Mouse (Mus musculus) kidney, postnatal 14 days (tissue): ENCODE measurements around the gene Calcr.
"Not testable (repeated sequence)": the region's sequence is repeated elsewhere in the genome, so short reads cannot be mapped to it uniquely, and the experiment has no call there.

ENCODE experiments used
- DNase-seq: peaks from one replicate; pipeline ENCODE4 v3.0.0; 2022; ENCODE audit warnings: mixed read lengths

Calcr gene

GRCm38 (mm10) chr6:3764230-3764764 lies at the start of gene Calcr:
Gene Calcr, minus strand, starts transcription at chr6:3764714.
- peak; percentile 10 for DNase-seq

- no peak for DNase-seq
These were observed 3.0 kb upstream of the Calcr start for GRCm38 (mm10) chr6:3767485-3767884.

GRCm38 (mm10) chr6:3763171-3763967 lies 1.1 kb downstream of the Calcr start:
- peak; percentile 7 for DNase-seq

DNA sequence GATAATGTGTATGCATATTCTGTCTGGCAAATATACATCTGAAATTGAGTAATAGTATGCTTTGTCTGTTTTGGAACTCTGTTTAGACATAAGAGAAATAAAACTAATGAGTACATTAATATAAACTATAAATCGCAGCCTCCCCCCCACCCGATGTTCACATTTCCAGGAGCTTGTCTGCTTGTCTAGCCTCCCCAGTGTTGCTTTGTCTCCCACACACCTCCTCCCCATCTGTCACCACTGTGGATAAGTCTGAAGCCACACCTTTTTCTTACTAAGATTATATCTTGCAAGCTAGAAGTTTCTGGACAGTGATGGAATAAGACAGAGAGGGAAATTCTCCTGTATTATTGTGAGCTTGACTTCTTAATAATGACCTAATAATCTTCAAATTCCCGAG lies 12.9 kb downstream of the Calcr start:
- DNase-seq, result no peak

DNA sequence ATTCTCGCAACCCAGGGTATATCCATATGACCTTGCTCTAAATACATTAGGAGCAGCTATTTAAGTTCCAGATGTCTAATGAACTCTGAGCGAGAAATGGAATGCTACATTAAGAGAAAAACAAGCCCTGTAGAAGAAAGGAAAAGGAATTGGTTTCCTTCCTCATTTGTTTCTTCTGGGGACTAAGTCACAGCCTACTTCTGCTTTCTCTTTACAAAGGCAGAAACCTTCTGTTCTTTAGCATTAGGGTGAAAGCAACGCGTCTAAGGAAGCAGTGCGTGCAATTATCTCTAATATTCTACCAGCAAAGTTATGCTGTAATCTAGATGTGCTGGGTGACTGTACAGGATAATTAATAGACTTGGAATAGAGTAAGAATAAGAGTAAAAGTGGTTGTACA lies 14.9 kb downstream of the Calcr start:
- no peak for DNase-seq

DNA sequence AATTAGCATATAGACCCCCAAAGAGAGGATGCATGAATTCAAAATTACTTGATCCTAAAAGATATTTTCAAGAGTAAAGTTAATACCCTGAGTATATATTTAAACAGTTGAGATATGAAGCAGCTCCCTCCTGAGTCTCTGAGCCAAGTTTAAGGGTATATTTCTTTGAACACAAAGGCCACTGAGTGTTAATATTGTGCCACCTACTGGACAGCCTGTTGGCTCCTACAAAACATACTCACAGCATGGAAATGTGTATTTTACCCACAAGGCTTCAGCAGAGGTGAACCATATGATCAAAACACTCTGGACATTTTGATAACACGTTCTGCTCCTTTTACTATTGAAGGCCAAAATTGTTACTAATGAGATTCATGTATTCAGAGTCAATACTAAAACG lies 19.0 kb downstream of the Calcr start:
- no peak for DNase-seq

DNA sequence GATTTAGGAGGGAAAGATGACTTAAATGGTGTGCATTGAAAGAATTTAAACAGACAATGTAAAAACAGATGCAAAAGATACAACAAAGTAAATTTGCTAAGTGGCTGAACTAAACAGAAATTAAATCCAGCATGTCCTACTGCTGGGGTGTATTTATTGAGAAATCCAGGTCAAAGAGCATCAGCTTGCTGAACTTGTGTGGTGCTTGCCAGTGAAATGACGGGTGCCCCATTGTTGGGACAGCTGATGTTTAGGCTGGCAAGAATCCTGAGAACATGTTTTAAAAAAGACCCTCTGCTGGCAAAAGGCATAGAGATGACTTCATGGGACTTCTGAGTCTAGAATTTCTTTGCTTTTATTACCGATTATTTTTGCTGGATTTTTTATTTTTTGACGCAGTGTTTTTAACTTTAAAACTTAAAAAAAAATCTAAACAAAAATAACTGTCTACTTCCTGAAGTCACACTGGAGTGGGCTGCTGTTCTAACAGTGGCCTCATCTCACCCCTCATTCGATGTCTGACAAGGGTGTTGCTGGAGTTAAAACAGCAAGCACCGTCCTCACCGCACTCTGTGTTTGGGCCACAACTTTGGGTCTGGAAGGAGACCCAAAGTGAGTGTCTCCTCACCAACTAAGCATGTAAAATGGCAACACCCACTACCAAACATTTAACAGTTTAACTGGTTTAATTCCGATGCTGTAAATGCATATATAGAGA lies 22.4 kb downstream of the Calcr start:
- no peak for DNase-seq

GRCm38 (mm10) chr6:3741296-3741695 lies 23.2 kb downstream of the Calcr start:
- no peak for DNase-seq

DNA sequence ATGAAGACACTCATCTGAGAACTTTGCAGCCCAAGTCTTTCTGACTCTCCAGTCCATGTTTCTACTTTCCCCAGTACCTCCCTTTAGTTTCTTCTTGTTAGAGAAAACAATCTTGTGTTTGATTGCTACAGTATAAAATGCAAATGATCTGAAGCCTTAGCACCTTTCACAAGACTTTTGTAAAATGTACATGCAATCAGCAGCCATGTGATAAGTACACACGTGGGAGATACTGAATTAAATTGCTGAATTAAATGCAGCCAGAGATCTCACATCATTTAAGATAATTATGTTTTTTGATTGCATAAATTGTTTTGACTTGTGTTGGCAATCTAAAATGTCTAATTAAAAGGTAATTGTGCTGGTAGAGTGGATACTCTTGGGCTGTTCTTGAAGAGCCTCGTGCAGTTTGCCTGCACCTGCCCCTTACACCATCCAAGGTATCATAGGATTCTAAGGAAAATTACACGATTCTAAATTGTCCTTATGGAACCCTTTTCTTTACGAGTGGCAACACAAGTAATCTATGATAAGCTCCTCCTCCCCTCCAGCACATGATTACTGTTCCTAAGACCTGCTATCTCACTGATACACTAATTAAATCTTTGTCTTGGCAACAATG lies 34.2 kb downstream of the Calcr start:
- no peak for DNase-seq

GRCm38 (mm10) chr6:3688087-3688642 lies 76.3 kb downstream of the Calcr start:
- no peak for DNase-seq

DNA sequence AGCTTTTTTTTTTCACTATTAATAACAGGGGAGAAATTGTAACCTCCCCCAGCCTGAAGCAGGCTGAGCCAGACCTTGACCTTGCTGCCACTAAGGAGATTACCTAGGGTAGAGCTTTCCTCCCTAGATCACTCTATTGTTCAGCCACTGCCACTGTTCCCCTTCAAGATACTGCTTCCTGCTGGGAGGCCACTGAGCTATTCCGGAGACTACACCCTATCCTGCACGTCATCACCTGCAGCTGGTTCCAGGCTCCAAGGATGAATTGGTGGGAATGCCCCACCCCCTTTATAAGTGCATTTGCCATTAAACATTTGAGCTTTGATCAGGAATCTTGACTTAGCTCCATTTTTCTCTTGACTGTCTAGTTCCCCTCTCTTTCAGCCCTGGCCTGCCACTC lies 86.2 kb downstream of the Calcr start:
- DNase-seq, result not testable (repeated sequence)

DNA sequence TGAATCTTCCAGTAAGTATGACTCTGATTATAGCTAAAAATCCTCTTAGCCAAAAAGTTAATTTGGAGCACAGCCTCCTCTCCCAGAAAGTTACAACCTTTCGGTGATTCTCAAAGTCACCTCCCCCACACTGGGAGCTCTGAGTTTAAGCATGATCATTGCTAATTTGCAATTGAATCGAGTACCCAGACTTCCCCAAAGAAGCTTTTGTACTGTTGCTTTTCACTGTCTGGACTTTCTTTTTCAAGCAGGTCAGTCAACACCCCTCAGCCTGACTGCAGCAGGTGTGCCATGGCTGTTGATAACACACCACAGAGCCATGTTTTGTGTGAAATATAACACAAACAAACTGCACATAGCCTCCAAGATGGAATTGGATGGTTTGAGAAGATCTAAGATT lies 86.7 kb downstream of the Calcr start:
- DNase-seq, result no peak

DNA sequence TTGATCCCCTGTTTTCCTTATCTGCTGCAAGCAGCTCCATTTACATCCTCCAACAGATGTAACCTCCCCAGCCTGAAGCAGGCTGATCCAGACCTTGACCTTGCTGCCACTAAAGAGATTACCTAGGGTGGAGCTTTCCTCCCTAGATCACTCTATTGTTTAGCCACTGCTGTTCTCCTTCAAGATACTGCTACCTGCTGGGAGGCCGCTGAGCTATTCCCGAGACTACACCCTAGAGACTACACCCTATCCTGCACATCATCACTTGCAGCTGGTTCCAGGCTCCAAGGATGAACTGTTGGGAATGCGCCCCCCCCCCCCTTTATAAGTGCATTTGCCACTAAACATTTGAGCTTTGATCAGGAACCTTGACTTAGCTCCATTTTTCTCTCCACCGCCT lies 92.6 kb downstream of the Calcr start:
- not testable (repeated sequence) for DNase-seq

GRCm38 (mm10) chr6:3664147-3664716 lies 100.3 kb downstream of the Calcr start:
- no peak for DNase-seq

- no peak for DNase-seq
These were observed 106.1 kb downstream of the Calcr start for GRCm38 (mm10) chr6:3658405-3658804.
